Mouse (Mus musculus) layer of hippocampus, adult 11-12 months (tissue): ENCODE measurements around the gene Cdkl5.
"Not testable (repeated sequence)": the region's sequence is repeated elsewhere in the genome, so short reads cannot be mapped to it uniquely, and the experiment has no call there.

Experiments used
- DNase-seq: peaks from one replicate; pipeline ENCODE4 v3.0.0; 2022; ENCODE audit warnings: low spot score

Gene Cdkl5

GRCm38 (mm10) chrX:160906952-160907351 lies 87.6 kb downstream of the Cdkl5 start, which contains the start of gene Gja6:
Gene Gja6 (minus strand): TSS chrX:160907052.
- DNase-seq, result no peak

DNA sequence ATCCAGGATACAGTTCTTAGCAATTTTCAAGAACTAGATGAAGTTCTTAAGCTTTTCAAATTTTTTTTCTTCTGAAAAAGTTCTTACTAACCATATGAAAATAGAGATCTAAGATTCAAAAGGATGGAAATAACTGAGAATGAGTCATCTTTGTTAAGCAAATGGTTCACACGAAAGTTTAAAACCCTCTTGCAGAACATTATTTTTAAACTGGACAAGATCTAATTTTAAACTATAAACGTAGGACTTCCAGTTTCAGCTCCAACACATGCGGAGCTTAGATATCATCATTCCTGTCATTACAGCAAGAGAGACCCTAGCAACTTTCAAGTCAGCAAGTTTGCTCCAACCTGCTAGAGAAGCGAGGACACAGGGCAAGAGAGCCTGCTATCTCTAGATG lies 88.0 kb downstream of the Cdkl5 start:
- no peak for DNase-seq

DNA sequence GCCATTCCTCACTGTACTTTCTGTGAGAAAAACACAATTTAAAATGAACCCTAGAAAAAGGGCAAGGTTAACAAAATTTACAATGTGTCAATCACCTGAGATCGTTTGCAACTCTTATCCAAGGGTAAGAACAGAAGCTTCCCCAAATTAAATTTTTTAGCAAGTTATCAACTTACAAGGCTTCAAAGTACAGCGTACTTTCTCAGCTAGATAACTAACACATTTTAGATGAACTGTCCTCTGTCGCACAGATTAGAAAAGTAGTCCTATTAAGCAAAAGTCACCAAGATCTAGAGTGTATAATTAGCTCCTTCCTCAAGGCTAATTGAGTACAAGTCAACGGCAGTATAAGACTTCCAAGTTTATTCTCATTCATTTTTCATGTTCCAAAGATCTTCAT lies 88.6 kb downstream of the Cdkl5 start:
- DNase-seq, result no peak

GRCm38 (mm10) chrX:160905041-160905678 lies 89.3 kb downstream of the Cdkl5 start:
- no peak for DNase-seq

DNA sequence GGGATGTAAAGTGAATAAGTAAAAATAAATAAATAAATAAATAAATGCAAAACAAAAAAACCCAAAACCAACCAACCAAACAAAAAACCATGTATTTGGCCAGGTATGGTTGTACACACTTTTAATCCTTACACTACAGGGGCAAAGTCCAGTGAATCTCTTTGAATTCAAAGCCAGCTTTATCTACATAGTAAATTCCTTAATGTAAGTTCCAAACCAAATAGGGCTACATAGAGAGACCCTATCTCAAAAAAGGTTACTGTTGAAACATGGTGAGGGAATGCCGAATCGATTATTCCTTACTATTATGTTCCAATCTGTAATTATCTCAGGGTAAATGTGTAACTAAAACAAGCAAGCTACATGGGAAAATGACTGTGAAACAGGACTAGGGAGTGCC lies 93.4 kb downstream of the Cdkl5 start:
- DNase-seq, result no peak

GRCm38 (mm10) chrX:160892077-160892476 lies 102.4 kb downstream of the Cdkl5 start:
- DNase-seq, result no peak

DNA sequence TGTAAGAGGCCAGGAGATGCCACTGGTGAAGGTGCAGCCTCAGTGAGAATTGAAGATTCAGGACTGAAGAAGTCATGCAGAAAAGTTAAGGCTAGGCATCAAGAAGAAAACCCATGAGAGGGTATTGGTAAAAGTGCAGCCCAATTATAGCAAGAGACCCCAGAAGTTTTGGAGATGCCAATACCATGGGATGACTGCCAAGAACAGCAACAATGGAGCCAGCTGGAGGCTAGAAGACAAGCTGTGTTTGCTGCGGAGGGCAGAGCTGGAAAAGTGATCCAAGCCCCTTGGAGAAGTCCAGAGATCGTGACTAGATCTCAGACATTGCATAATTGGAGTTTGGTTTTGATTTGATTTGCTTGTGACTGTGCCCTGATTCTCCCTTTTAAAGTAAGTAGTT lies 108.2 kb downstream of the Cdkl5 start:
- no peak for DNase-seq

DNA sequence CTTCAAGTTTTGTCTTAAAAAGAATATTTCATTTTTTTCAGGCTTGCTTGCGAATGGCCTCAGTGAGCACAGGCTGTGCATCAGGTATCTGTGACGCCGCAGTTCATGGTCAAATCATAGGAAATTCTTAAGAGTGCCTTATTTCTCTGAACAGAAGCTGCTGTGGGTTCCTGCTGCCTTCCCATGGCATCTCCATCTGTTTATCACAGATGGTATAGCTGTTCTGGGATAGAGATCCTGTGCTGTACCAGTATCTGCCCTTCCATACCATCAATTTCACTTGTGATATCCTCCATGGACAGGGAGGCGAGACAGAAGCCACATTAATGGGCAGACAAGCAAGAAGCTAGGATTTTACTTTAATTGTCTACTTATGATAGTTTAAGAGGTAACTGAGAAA lies 127.9 kb downstream of the Cdkl5 start:
- DNase-seq, result no peak

GRCm38 (mm10) chrX:160865022-160865421 lies 129.5 kb downstream of the Cdkl5 start:
- DNase-seq, result no peak

- DNase-seq, result no peak
Measured at GRCm38 (mm10) chrX:160863689-160864383, 130.7 kb downstream of the Cdkl5 start.

- DNase-seq, result no peak
Measured at GRCm38 (mm10) chrX:160808226-160808625, 186.3 kb downstream of the Cdkl5 start.

GRCm38 (mm10) chrX:160804409-160805150 lies 189.9 kb downstream of the Cdkl5 start:
- no peak for DNase-seq

DNA sequence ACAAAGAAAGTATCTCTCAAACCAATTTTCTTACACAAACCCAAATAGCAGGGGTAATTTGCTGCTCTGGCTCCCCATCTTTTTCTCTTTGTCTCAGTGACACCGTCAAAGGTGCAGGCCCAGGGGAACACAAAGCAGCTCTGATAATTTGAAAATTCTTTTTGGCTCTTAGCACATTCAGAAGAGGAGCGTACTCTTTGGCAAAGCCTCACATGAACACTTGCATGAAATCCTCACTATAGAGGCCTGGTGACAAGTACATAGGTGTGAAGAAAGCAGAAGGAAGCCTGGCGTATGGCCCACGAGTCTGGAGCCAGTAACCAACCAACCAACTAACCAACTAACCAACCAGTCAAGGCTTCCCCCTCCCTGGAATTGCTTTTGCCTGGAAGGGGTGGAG lies 199.6 kb downstream of the Cdkl5 start:
- DNase-seq, result no peak

DNA sequence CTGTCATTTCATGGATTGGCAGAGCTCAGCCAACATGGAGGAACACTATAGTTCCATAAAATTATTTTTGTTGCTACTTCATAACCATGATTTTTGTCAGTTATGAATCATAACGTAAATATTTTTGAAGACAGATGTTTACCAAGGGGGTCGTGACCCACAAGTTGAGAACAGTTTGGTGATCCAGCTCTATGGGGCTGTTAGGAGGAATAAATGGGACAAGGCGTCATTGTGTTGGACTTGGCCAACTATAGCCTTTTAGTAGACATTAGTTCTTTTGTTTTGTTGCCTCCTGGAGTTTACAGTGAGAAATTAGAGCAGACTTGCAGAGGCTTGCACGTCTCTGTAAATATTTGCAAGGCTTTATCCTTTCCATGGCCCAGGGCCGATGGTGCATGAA lies 212.2 kb downstream of the Cdkl5 start:
- no peak for DNase-seq

- peak; percentile 19 for DNase-seq
Measured at GRCm38 (mm10) chrX:160773033-160773432, 221.5 kb downstream of the Cdkl5 start.

DNA sequence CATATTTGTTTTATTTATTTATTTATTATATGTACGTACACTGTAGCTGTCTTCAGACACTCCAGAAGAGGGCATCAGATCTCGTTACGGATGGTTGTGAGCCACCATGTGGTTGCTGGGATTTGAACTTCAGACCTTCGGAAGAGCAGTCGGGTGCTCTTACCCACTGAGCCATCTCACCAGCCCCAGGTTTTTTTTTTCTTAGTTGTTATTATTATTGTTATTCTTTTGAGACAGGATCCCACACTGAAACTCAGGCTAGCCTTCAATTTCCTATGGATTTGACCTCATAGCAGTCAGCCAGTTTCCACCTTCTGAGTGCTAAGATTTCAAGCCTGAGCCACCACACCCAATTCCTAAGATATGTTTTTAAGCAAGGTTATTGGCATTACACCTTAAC lies 224.9 kb downstream of the Cdkl5 start:
- DNase-seq, result not testable (repeated sequence)

- DNase-seq, result no peak
Measured at GRCm38 (mm10) chrX:160767713-160768112, 226.8 kb downstream of the Cdkl5 start, which contains the start of gene Rs1. Gene Rs1 (plus strand): TSS chrX:160768013.

DNA sequence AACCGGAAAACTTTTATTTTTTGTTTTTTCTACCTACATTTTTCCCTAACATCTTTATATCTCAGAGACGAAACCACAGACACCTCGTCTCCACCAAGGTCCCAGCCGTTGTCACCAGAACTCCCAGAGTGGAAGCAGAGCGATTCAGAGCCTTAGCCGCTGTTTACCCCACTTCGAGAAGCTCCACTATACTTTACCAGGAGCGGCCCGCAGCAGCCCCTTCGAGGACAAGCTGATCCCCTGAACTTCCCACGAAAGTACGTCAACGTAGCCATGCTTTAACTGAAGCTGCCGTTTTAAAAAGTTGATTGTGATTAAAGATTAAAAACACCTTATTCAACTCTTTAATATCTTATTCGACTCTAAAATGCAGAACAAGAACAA lies 228.3 kb downstream of the Cdkl5 start:
- DNase-seq, result no peak

DNA sequence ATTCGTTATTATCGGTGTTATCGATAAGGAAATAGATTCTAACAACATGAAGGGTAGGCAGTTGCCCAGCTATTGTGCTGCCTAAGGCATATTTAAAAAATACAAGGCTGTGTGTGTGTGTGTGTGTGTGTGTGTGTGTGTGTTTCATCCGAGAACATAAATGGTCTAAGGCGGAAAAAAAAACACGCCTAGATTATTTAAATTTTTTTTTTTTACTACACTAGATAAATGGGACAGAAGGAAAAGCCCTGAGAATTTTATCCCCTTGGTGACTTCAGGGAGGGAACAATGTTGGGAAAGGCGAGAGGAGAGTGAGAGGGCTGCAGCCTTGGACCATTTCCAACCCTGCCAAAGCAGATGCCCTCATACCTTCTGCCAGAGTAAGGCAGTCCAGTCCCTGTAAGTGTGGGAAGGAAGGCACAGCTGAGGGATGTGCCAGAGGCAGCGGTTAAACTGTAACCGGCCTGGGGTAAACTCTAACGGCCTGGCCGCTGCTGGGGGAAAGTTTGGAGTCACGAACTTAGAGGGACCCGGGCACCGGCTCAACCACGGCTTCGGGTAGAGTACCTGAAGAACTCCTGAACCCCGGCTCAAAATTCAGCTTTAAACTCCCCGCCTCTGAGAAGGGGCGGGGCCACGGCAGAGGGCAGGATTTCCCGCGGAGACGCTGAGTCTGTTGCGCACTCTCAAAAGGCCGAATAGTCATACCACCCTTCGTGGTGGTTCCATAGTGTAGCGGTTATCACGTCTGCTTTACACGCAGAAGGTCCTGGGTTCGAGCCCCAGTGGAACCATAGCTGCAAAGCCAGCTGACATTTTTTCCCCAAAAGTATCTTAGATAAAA lies 228.9 kb downstream of the Cdkl5 start:
- peak; percentile 89 for DNase-seq

DNA sequence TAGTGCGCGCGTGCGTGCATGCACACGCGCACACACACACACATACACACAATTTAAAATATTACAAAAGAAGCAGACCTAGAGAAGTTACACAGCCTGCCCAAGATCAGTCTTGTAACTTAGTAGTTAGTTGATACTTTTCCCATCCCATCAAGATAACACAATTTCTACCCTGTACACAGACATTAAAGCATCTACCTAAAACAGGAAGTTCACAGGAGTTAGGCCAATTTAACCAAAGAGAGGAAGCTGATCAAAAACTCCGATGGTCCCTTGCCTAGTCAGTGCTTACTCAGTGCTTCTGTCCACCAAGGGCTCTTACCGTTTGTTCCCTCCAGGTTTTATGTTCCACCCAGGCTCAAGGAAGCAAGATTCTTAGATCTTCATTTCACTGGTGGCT lies 243.7 kb downstream of the Cdkl5 start:
- DNase-seq, result no peak

DNA sequence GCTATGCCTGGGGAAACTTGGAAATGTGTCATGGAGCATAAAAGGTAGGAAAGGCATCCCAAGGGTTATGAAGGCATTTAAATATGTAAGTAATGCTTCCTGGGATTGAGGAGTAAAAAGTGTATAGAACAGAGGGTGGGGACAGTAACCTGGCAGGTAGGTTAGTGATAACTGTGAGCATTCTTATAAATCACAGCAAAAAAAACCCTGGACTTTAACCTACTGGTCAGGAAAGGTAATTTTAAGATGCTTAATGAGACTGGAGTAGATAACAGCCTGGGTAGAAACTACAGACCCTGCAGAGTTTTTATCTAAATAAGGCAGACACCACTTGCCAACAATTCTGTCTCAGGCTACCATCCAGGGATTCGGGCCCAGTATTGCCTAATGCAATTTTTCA lies 245.9 kb downstream of the Cdkl5 start:
- no peak for DNase-seq

GRCm38 (mm10) chrX:160745399-160745798 lies 249.1 kb downstream of the Cdkl5 start:
- DNase-seq, result no peak
